Mouse (Mus musculus) lung, adult 2 months (tissue): ENCODE results near the gene Rad18.

Experiments used
- CTCF ChIP-seq: fragments of 200-500 bp; IDR thresholded peaks from 2 replicates; pipeline ENCODE4 v1.5.1; 2011; ENCODE audit warnings: mild to moderate bottlenecking, low read length, control low read depth; ENCODE audit not compliant: insufficient read depth
- POLR2A ChIP-seq: fragments of 200-500 bp; IDR thresholded peaks from 2 replicates; pipeline ENCODE4 v1.6.1; 2011; ENCODE audit warnings: low read depth, mild to moderate bottlenecking, control low read depth, low read length, borderline replicate concordance; ENCODE audit errors: extremely low read depth

GRCm38 (mm10) chr6:112699115-112699514 lies 2.6 kb upstream of the Rad18 start:
- no peak for TF ChIP-seq POLR2A
- TF ChIP-seq CTCF, result no peak
